Mouse (Mus musculus) MEL (cell line): Measurements from ENCODE around the gene Tmem108. TPM values are rescaled to one million over a fixed set of nuclear protein-coding genes. Genes with fewer than 3 reads are reported as not detected.

Source experiments
- DNase-seq: peaks from one replicate; pipeline ENCODE4 v3.0.0; 2011; ENCODE audit warnings: low read depth, low spot score
- H3K27ac ChIP-seq: 2 replicates; pipeline ENCODE4 v1.5.1; 2012; ENCODE audit warnings: low read depth, mild to moderate bottlenecking, control low read depth, low read length, moderate library complexity; ENCODE audit not compliant: control insufficient read depth
- H3K27me3 ChIP-seq, 2 experiments: fragments of 150-350 bp in 1 of 2; sonication (generic) in 1 of 2; 2 replicates each; pipeline ENCODE4 v1.6.1; 2012; ENCODE audit warnings: low read length in 2 of 2, mild to moderate bottlenecking in 2 of 2, improper control_type of control experiment in 1 of 2, moderate library complexity in 1 of 2; ENCODE audit not compliant: insufficient read depth in 2 of 2, control insufficient read depth in 1 of 2
- H3K36me3 ChIP-seq, 2 experiments: 2 replicates each; pipeline ENCODE4 v1.6.1; 2012 to 2014; ENCODE audit warnings: low read length in 2 of 2, improper control_type of control experiment in 1 of 2, inconsistent platforms in 1 of 2, mild to moderate bottlenecking in 1 of 2; ENCODE audit not compliant: insufficient read depth in 2 of 2, control insufficient read depth in 1 of 2
- H3K4me1 ChIP-seq, 2 experiments: fragments of 150-350 bp in 1 of 2; sonication (generic) in 1 of 2; 2 replicates each; pipeline ENCODE4 v1.6.1; 2012; ENCODE audit warnings: low read length in 2 of 2, improper control_type of control experiment in 1 of 2, mild to moderate bottlenecking in 1 of 2; ENCODE audit not compliant: insufficient read depth in 2 of 2, control insufficient read depth in 1 of 2
- H3K4me3 ChIP-seq, 2 experiments: fragments of 150-350 bp in 1 of 2; sonication (generic) in 1 of 2; 2 replicates each; pipeline ENCODE4 v1.5.1; 2012; ENCODE audit warnings: low read depth in 2 of 2, low read length in 2 of 2, mild to moderate bottlenecking in 2 of 2, moderate library complexity in 2 of 2, control low read depth in 1 of 2, improper control_type of control experiment in 1 of 2; ENCODE audit not compliant: control insufficient read depth in 1 of 2, insufficient read depth in 1 of 2
- H3K79me2 ChIP-seq: 2 replicates; pipeline ENCODE4 v1.6.1; 2012; ENCODE audit warnings: mild to moderate bottlenecking, low read length, moderate library complexity; ENCODE audit not compliant: control insufficient read depth, poor library complexity, insufficient read depth
- H3K9ac ChIP-seq: 2 replicates; pipeline ENCODE4 v1.6.1; 2012; ENCODE audit warnings: low read depth, mild to moderate bottlenecking, control low read depth, low read length, moderate library complexity; ENCODE audit not compliant: control insufficient read depth, poor library complexity, severe bottlenecking
- H3K9me3 ChIP-seq: fragments of 150-350 bp; sonication (generic); replicated peaks from 2 replicates; pipeline ENCODE4 v1.6.1; 2012; ENCODE audit warnings: mild to moderate bottlenecking, low read length, improper control_type of control experiment, moderate library complexity; ENCODE audit not compliant: insufficient read depth
- BHLHE40 ChIP-seq: IDR thresholded peaks from 2 replicates; pipeline ENCODE4 v1.6.1; 2012; ENCODE audit warnings: low read depth, mild to moderate bottlenecking, inconsistent platforms, low read length, improper control_type of control experiment, borderline replicate concordance
- CTCF ChIP-seq, 3 experiments: IDR thresholded peaks in 2 of 3; conservative IDR thresholded peaks in 1 of 3; 2 replicates each; pipeline ENCODE4 v1.5.1; 2011 to 2012; ENCODE audit warnings: low read length in 3 of 3, low read depth in 2 of 3, mild to moderate bottlenecking in 2 of 3, improper control_type of control experiment in 1 of 3, inconsistent platforms in 1 of 3, mixed read lengths in 1 of 3, moderate library complexity in 1 of 3; ENCODE audit not compliant: control insufficient read depth in 1 of 3, insufficient read depth in 1 of 3, poor library complexity in 1 of 3, severe bottlenecking in 1 of 3
- E2F4 ChIP-seq: IDR thresholded peaks from 2 replicates; pipeline ENCODE4 v1.6.1; 2011; ENCODE audit warnings: low read depth, low read length, improper control_type of control experiment, borderline replicate concordance
- ELF1 ChIP-seq: IDR thresholded peaks from 2 replicates; pipeline ENCODE4 v1.6.1; 2014; ENCODE audit warnings: low read depth, mild to moderate bottlenecking, inconsistent platforms, low read length, improper control_type of control experiment, moderate library complexity
- EP300 ChIP-seq, 2 experiments: IDR thresholded peaks; 2 replicates each; pipeline ENCODE4 v1.6.1; 2011; ENCODE audit warnings: improper control_type of control experiment in 2 of 2, low read length in 2 of 2, low read depth in 1 of 2, mild to moderate bottlenecking in 1 of 2
- GATA1 ChIP-seq: IDR thresholded peaks from 2 replicates; pipeline ENCODE4 v1.6.1; 2011; ENCODE audit warnings: low read depth, low read length, improper control_type of control experiment
- HCFC1 ChIP-seq: IDR thresholded peaks from 2 replicates; pipeline ENCODE4 v1.6.1; 2012; ENCODE audit warnings: low read depth, mild to moderate bottlenecking, inconsistent platforms, low read length, improper control_type of control experiment, moderate library complexity
- KAT2A ChIP-seq: conservative IDR thresholded peaks from 2 replicates; pipeline ENCODE4 v1.6.1; 2012; ENCODE audit warnings: low read depth, low read length, improper control_type of control experiment, inconsistent platforms
- MAX ChIP-seq: IDR thresholded peaks from 2 replicates; pipeline ENCODE4 v1.6.1; 2011; ENCODE audit warnings: low read length, improper control_type of control experiment
- MXI1 ChIP-seq: IDR thresholded peaks from 2 replicates; pipeline ENCODE4 v1.6.1; 2011; ENCODE audit warnings: mild to moderate bottlenecking, low read depth, low read length, improper control_type of control experiment
- NELFE ChIP-seq: IDR thresholded peaks from 2 replicates; pipeline ENCODE4 v1.6.1; 2011; ENCODE audit warnings: low read depth, low read length, improper control_type of control experiment
- POLR2AphosphoS2 ChIP-seq: IDR thresholded peaks from 2 replicates; pipeline ENCODE4 v1.6.1; 2011; ENCODE audit warnings: low read length, improper control_type of control experiment
- RAD21 ChIP-seq: IDR thresholded peaks from 2 replicates; pipeline ENCODE4 v1.6.1; 2011; ENCODE audit warnings: mild to moderate bottlenecking, low read depth, low read length, improper control_type of control experiment
- RCOR1 ChIP-seq: IDR thresholded peaks from 2 replicates; pipeline ENCODE4 v1.6.1; 2012; ENCODE audit warnings: low read depth, mild to moderate bottlenecking, inconsistent platforms, low read length, improper control_type of control experiment
- SIN3A ChIP-seq: IDR thresholded peaks from 2 replicates; pipeline ENCODE4 v1.6.1; 2012; ENCODE audit warnings: low read length, improper control_type of control experiment, inconsistent platforms
- SMC3 ChIP-seq: IDR thresholded peaks from 2 replicates; pipeline ENCODE4 v1.6.1; 2011; ENCODE audit warnings: low read depth, low read length, improper control_type of control experiment
- UBTF ChIP-seq: IDR thresholded peaks from 2 replicates; pipeline ENCODE4 v1.6.1; 2012; ENCODE audit warnings: low read depth, mild to moderate bottlenecking, inconsistent platforms, low read length, improper control_type of control experiment, moderate library complexity, borderline replicate concordance; ENCODE audit not compliant: insufficient read depth
- USF1 ChIP-seq: IDR thresholded peaks from 2 replicates; pipeline ENCODE4 v1.6.1; 2014; ENCODE audit warnings: low read depth, mild to moderate bottlenecking, inconsistent platforms, low read length, improper control_type of control experiment, moderate library complexity
- polyA plus RNA-seq, 2 experiments: library from polyadenylated mRNA; stranded (reverse) in 1 of 2; unstranded in 1 of 2; fragments of >175 nt in 1 of 2; fragments of >200 nt in 1 of 2; gene quantifications; 2 replicates each; pipeline versions ENCODE4 v1.2.1 to v1.2.4; 2012; ENCODE audit warnings: low replicate concordance in 2 of 2, low read depth in 1 of 2; ENCODE audit not compliant: insufficient read length in 2 of 2, insufficient read depth in 1 of 2, missing spikeins in 1 of 2
- total RNA-seq: library from RNA; depleted of rRNA; stranded (reverse); fragments of 300-350 nt; gene quantifications from 2 replicates; pipeline ENCODE4 v1.2.3, GENCODE M21; 2012

Tmem108 gene
- total and polyA plus RNA-seq, 3 experiments: not detected

- Histone ChIP-seq H3K36me3 (no peaks in the 10 kb centered on the region), H3K4me3 (no peak overlapping the region), H3K27me3 (no peaks in the 10 kb centered on the region), H3K9me3 (no peaks in the 10 kb centered on the region), H3K9ac (no peak overlapping the region), H3K4me1 (no peaks in the 10 kb centered on the region), H3K79me2 (no peaks in the 10 kb centered on the region), H3K27ac (no peak overlapping the region)
- no peak for DNase-seq
- TF ChIP-seq KAT2A (no peak), SIN3A (no peak), E2F4 (no peak), MAX (no peak), ELF1 (no peak), HCFC1 (no peak), USF1 (no peak), EP300 (IDR thresholded peaks at IDR 0.05; ENCODE audit: low read depth in 1 of 2, low read length in 2 of 2) (no peak), UBTF (no peak), POLR2AphosphoS2 (no peak), NELFE (no peak), BHLHE40 (no peak), GATA1 (no peak)
Observed at GRCm38 (mm10) chr9:103491985-103492384, 269.7 kb downstream of the Tmem108 start.

GRCm38 (mm10) chr9:103490439-103490838 is 271.2 kb downstream of the Tmem108 start:
- H3K4me3 ChIP-seq: no peak overlapping the region
- no peaks in the 10 kb centered on the region for H3K36me3 ChIP-seq
- no peaks in the 10 kb centered on the region for H3K9me3 ChIP-seq
- no peaks in the 10 kb centered on the region for H3K79me2 ChIP-seq
- TF ChIP-seq RAD21 (peak; percentile 50), SMC3 (peak; percentile 57), MXI1 (no peak), CTCF (IDR thresholded peaks at IDR 0.05 in 2 of 3, conservative IDR thresholded peaks at IDR 0.05 in 1 of 3; ENCODE audit: control insufficient read depth in 1 of 3, insufficient read depth in 1 of 3, low read depth in 2 of 3, low read length in 3 of 3, poor library complexity in 1 of 3, severe bottlenecking in 1 of 3) (peak; percentile 55 to 80 (median 59)), RCOR1 (no peak)
- no peaks in the 10 kb centered on the region for H3K4me1 ChIP-seq
- peak; percentile 33 for DNase-seq
- H3K27ac ChIP-seq: no peak overlapping the region
- no peaks in the 10 kb centered on the region for H3K27me3 ChIP-seq
- no peak overlapping the region for H3K9ac ChIP-seq
